Mouse (Mus musculus): Measurements from ENCODE around the gene Itga11. TPM values are rescaled to one million over a fixed set of nuclear protein-coding genes. Genes with fewer than 3 reads are reported as not detected.

Gene Itga11
- polyA plus RNA-seq, 1 experiment from 2014 or later = 0.05 TPM

- Histone ChIP-seq H3K9me3 (ENCODE audit: low read length) (no peaks in the 10 kb centered on the region), H3K9ac (replicated peaks) (no peak overlapping the region), H3K27me3 (ENCODE audit: insufficient read depth, low read length) (no peaks in the 10 kb centered on the region), H3K4me2 (ENCODE audit: low read depth, low read length) (no peak overlapping the region), H3K27ac (ENCODE audit: low read depth) (no peak overlapping the region), H3K4me3 (ENCODE audit: low read depth, low read length) (no peak overlapping the region), H3K36me3 (replicated peaks; ENCODE audit: insufficient read depth, low read length) (no peaks in the 10 kb centered on the region), H3K4me1 (ENCODE audit: insufficient read depth) (no peaks in the 10 kb centered on the region)
- DNase-seq = no peak
- WGBS (ENCODE audit: insufficient replicate concordance) = 28% methylated on average over 3 of the region's 3 CpGs
- TF ChIP-seq CTCF (IDR thresholded peaks at IDR 0.05; ENCODE audit: low read depth) (0 out of 2 replicates have a peak, but pooled peaks have one; percentile 18), EP300 (IDR thresholded peaks at IDR 0.05; ENCODE audit: low read depth) (no peak)
- no peak for ATAC-seq
These were observed 36.7 kb downstream of the Itga11 start for GRCm38 (mm10) chr9:62714336-62714735.

GRCm38 (mm10) chr9:62717982-62718381 is 40.4 kb downstream of the Itga11 start:
- Histone ChIP-seq H3K9me3 (ENCODE audit: low read length) (no peaks in the 10 kb centered on the region), H3K4me1 (ENCODE audit: insufficient read depth) (no peaks in the 10 kb centered on the region), H3K27me3 (ENCODE audit: insufficient read depth, low read length) (no peaks in the 10 kb centered on the region), H3K36me3 (replicated peaks; ENCODE audit: insufficient read depth, low read length) (no peaks in the 10 kb centered on the region), H3K4me2 (ENCODE audit: low read depth, low read length) (no peak overlapping the region), H3K4me3 (ENCODE audit: low read depth, low read length) (no peak overlapping the region), H3K27ac (ENCODE audit: low read depth) (no peak overlapping the region), H3K9ac (replicated peaks) (no peak overlapping the region)
- 65% methylated on average over 8 of the region's 8 CpGs for WGBS (ENCODE audit: insufficient replicate concordance)
- no peak for TF ChIP-seq CTCF (IDR thresholded peaks at IDR 0.05; ENCODE audit: low read depth)
- no peak for TF ChIP-seq EP300 (IDR thresholded peaks at IDR 0.05; ENCODE audit: low read depth)
- no peak for ATAC-seq
- DNase-seq = no peak

- WGBS (ENCODE audit: insufficient replicate concordance) = 93% methylated on average over 2 of the region's 2 CpGs
- Histone ChIP-seq H3K9ac (replicated peaks) (no peak overlapping the region), H3K27me3 (ENCODE audit: insufficient read depth, low read length) (no peaks in the 10 kb centered on the region), H3K4me1 (ENCODE audit: insufficient read depth) (no peaks in the 10 kb centered on the region), H3K36me3 (replicated peaks; ENCODE audit: insufficient read depth, low read length) (no peaks in the 10 kb centered on the region), H3K27ac (ENCODE audit: low read depth) (no peak overlapping the region), H3K4me2 (ENCODE audit: low read depth, low read length) (no peak overlapping the region), H3K9me3 (ENCODE audit: low read length) (no peaks in the 10 kb centered on the region), H3K4me3 (ENCODE audit: low read depth, low read length) (no peak overlapping the region)
- DNase-seq = no peak
- TF ChIP-seq CTCF (IDR thresholded peaks at IDR 0.05; ENCODE audit: low read depth) (no peak), EP300 (IDR thresholded peaks at IDR 0.05; ENCODE audit: low read depth) (no peak)
- no peak for ATAC-seq
These were observed 44.2 kb downstream of the Itga11 start for GRCm38 (mm10) chr9:62721791-62722190.

- TF ChIP-seq EP300 (IDR thresholded peaks at IDR 0.05; ENCODE audit: low read depth) = no peak
- no peak for TF ChIP-seq CTCF (IDR thresholded peaks at IDR 0.05; ENCODE audit: low read depth)
- Histone ChIP-seq H3K4me3 (ENCODE audit: low read depth, low read length) (no peak overlapping the region), H3K27me3 (ENCODE audit: insufficient read depth, low read length) (no peaks in the 10 kb centered on the region), H3K9me3 (ENCODE audit: low read length) (no peaks in the 10 kb centered on the region), H3K4me2 (ENCODE audit: low read depth, low read length) (no peak overlapping the region), H3K4me1 (ENCODE audit: insufficient read depth) (no peaks in the 10 kb centered on the region), H3K36me3 (replicated peaks; ENCODE audit: insufficient read depth, low read length) (no peaks in the 10 kb centered on the region), H3K27ac (ENCODE audit: low read depth) (no peak overlapping the region), H3K9ac (replicated peaks) (no peak overlapping the region)
- ATAC-seq (no peak), DNase-seq (no peak)
- 69% methylated on average over 6 of the region's 6 CpGs for WGBS (ENCODE audit: insufficient replicate concordance)
These were observed 45.1 kb downstream of the Itga11 start for GRCm38 (mm10) chr9:62722716-62723115.

DNA sequence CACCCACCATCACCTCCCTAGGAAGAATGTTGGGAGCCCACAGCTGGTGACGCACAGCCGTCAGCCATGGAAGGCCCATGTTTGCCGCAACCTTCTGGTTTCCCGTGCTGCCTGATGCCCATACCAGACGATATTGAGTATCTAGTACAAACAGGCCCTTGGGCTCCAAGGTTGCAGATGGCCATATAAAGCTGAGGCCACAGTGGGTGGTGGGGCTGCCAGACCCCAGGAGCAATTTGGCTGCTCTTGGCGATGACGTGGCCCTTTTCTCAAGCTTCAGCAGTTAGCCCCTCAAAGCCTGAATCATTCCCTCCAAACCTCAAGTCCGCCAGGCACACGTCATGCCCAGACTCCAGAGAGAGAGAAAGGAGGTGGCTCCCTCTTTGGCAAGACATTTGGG is 46.5 kb downstream of the Itga11 start:
- no peak for ATAC-seq
- 85% methylated on average over 9 of the region's 9 CpGs for WGBS (ENCODE audit: insufficient replicate concordance)
- H3K27me3 ChIP-seq (ENCODE audit: insufficient read depth, low read length) = no peaks in the 10 kb centered on the region

DNA sequence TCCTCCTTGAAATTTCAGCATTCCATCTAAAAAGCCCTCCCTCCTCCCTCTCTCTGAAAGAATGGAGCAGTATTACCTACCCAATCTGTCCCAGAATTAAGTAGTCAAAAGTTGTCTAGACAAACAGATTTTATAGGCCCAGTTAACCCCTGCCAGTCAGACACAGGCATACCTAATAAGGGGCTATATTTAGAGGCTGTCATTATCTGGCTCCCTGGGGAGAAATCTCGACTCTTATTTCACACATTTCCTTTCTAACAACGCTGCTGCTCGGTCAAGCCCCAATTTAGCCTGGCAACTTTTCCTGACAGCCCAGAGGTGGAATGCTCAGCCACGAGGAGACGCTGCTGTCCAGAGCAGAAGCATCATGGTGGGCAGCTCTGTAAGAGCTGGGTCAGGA is 47.6 kb downstream of the Itga11 start:
- Histone ChIP-seq H3K27ac (ENCODE audit: low read depth) (no peak overlapping the region), H3K4me1 (ENCODE audit: insufficient read depth) (no peaks in the 10 kb centered on the region), H3K36me3 (replicated peaks; ENCODE audit: insufficient read depth, low read length) (no peaks in the 10 kb centered on the region), H3K4me3 (ENCODE audit: low read depth, low read length) (no peak overlapping the region), H3K4me2 (ENCODE audit: low read depth, low read length) (no peak overlapping the region), H3K27me3 (ENCODE audit: insufficient read depth, low read length) (no peaks in the 10 kb centered on the region), H3K9me3 (ENCODE audit: low read length) (no peaks in the 10 kb centered on the region), H3K9ac (replicated peaks) (no peak overlapping the region)
- no peak for ATAC-seq
- no peak for DNase-seq
- TF ChIP-seq CTCF (IDR thresholded peaks at IDR 0.05; ENCODE audit: low read depth) (no peak), EP300 (IDR thresholded peaks at IDR 0.05; ENCODE audit: low read depth) (no peak)
- WGBS (ENCODE audit: insufficient replicate concordance) = 35% methylated on average over 5 of the region's 5 CpGs

More for the DNA sequence above, 46.5 kb downstream of the Itga11 start:
- Histone ChIP-seq H3K9me3 (ENCODE audit: low read length) (no peaks in the 10 kb centered on the region), H3K4me2 (ENCODE audit: low read depth, low read length) (no peak overlapping the region), H3K4me3 (ENCODE audit: low read depth, low read length) (no peak overlapping the region), H3K27ac (ENCODE audit: low read depth) (no peak overlapping the region), H3K4me1 (ENCODE audit: insufficient read depth) (no peaks in the 10 kb centered on the region), H3K36me3 (replicated peaks; ENCODE audit: insufficient read depth, low read length) (no peaks in the 10 kb centered on the region), H3K9ac (replicated peaks) (no peak overlapping the region)
- no peak for DNase-seq
- TF ChIP-seq EP300 (IDR thresholded peaks at IDR 0.05; ENCODE audit: low read depth) (no peak), CTCF (IDR thresholded peaks at IDR 0.05; ENCODE audit: low read depth) (no peak)

DNA sequence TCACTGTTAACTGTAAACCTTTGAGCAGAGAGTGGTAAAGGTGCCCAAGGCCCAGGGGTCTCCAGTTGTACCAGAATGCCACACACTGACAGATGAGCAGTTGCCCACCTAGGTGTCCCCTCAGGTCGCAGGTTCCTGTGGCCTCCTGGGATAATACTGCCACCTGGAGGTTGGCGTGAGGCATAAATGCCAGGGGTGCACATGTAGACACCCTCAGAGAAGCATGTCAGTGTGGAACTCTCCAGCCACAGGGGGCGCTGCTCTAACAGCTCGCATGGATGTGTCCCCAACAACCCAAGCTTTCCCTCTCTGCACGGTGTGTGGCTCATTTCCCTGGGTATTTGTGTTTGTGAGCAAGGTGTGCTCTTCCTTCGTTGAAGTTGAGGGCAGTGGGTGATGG is 48.8 kb downstream of the Itga11 start:
- ATAC-seq (no peak), DNase-seq (peak; percentile 31)
- H3K36me3 ChIP-seq (replicated peaks; ENCODE audit: insufficient read depth, low read length) = no peaks in the 10 kb centered on the region
- no peaks in the 10 kb centered on the region for H3K4me1 ChIP-seq (ENCODE audit: insufficient read depth)
- H3K9ac ChIP-seq (replicated peaks) = no peak overlapping the region
- H3K4me2 ChIP-seq (ENCODE audit: low read depth, low read length) = no peak overlapping the region
- H3K9me3 ChIP-seq (ENCODE audit: low read length) = no peaks in the 10 kb centered on the region
- TF ChIP-seq CTCF (IDR thresholded peaks at IDR 0.05; ENCODE audit: low read depth) = peak; percentile 58
- no peak for TF ChIP-seq EP300 (IDR thresholded peaks at IDR 0.05; ENCODE audit: low read depth)
- no peak overlapping the region for H3K27ac ChIP-seq (ENCODE audit: low read depth)
- H3K4me3 ChIP-seq (ENCODE audit: low read depth, low read length) = no peak overlapping the region
- no peaks in the 10 kb centered on the region for H3K27me3 ChIP-seq (ENCODE audit: insufficient read depth, low read length)
- 53% methylated on average over 6 of the region's 6 CpGs for WGBS (ENCODE audit: insufficient replicate concordance)

Data from liver, postnatal 0 days (tissue).